Mouse (Mus musculus): Measurements from ENCODE around the gene Trip11.
A peak's percentile ranks its signal among the peaks of the same experiment; 100 is the strongest.

Trip11 gene

DNA sequence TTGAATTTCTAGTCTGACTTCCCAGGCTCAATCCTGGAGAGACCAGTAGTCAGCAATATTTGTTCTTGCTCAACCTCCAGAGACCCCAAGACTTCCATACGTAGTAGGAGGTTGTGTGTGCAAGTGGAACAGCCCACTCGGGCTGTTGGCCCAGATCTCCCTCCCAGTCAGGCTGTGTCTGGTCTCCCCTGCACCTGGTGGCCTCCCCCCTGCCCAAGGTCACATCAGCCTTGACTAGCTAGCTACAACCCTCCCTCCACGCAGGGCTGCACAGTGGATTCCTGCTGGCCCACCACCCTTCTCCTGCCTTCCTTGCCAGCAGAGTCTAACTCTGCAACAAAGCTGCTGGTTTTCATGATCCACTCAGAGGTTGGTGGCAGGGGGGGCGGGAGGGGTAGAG lies 81.8 kb downstream of the Trip11 start:
- ATAC-seq (ENCODE audit: insufficient number of reproducible peaks, low FRiP score, low TSS enrichment): no peak

DNA sequence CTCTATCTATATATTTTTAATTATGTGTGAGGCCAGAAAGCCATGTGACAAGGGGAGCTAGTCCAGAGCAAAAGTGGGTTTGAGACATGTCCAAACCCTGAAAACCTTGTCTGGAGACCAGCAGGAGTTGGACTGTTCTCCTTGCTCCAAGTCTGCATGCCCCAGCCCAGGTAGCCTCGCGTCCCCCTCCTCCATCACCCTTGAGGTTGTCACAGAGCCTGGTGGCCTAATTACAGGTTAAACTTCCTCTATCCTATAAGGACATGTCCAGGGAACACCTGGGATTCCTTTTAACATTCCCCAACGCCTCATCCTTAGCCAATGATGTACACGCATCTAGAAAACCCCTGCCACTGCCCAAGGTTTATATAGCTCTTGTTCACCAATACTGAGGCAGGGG lies 89.9 kb downstream of the Trip11 start:
- no peak for ATAC-seq (ENCODE audit: insufficient number of reproducible peaks, low FRiP score, low TSS enrichment)

GRCm38 (mm10) chr12:101821596-101821995 lies 91.5 kb downstream of the Trip11 start:
- no peak for ATAC-seq (ENCODE audit: insufficient number of reproducible peaks, low FRiP score, low TSS enrichment)

GRCm38 (mm10) chr12:101819570-101819969 lies 93.5 kb downstream of the Trip11 start:
- no peak for ATAC-seq (ENCODE audit: insufficient number of reproducible peaks, low FRiP score, low TSS enrichment)

- no peak for ATAC-seq (ENCODE audit: insufficient number of reproducible peaks, low FRiP score, low TSS enrichment)
These were observed 94.3 kb downstream of the Trip11 start, which contains the start of gene Fbln5 for GRCm38 (mm10) chr12:101818608-101819370. Gene Fbln5 (minus strand): TSS chr12:101819055.

GRCm38 (mm10) chr12:101818246-101818607 lies 94.8 kb downstream of the Trip11 start:
- ATAC-seq (ENCODE audit: insufficient number of reproducible peaks, low FRiP score, low TSS enrichment): no peak

DNA sequence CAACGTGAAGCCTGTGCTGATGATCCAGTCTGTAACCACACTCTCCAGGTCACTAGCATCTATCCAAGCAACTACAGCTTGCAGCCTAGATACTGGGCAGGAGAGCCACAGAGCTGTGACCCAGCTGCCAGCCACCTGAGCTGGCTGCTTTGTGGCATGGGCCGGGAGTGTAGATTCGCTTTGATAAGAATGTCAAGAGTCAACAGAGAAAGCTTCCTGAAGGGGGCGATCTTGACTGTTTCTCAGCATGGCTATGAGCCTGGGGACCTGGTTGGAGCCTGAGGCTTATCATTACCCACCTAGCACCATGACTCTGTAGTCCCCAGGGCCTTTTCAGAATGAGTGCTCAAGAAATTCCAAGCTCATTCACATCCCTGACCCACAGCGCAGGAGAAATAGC lies 96.3 kb downstream of the Trip11 start:
- no peak for ATAC-seq (ENCODE audit: insufficient number of reproducible peaks, low FRiP score, low TSS enrichment)

DNA sequence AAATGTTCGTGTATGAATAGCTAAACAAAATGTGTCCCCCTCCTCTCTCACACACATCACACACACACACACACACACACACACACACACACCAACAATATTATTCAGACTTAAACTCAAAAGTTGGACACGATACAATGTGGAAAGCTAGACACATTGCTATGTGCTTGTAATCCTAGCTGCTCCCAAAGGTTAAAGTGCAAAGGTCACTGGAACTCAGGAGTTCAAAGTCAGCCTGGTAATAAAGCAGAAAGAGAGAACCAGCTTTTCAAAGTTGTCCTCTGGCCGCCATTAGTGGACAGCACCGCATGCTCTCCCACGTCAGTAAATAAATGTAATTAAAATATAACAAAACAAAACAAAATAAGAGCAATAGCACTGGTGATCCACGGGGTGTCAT lies 97.3 kb downstream of the Trip11 start:
- no peak for ATAC-seq (ENCODE audit: insufficient number of reproducible peaks, low FRiP score, low TSS enrichment)

- peak; percentile 71; the same call in 1 of the 2 replicates for ATAC-seq (ENCODE audit: insufficient number of reproducible peaks, low FRiP score, low TSS enrichment)
These were observed 98.6 kb downstream of the Trip11 start for GRCm38 (mm10) chr12:101814423-101814822.

DNA sequence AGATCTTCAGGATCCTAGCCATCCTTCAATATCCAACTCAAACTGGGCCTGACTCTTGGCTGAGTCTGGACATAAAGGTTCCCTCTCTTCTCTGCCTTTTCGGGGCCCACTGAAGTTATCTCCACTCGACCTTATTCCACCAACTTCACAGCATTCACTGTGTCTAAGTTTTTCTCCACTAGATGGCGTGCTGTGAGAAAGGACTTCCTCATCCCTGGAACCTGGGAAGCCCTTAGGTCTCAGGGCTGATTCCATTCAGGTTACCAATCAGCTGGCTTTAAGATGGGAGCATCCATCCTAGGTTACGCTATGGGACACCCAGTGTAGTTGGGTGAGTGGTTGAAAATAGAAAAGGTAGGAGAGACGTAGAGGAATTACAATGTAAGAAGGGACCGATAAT lies 101.9 kb downstream of the Trip11 start:
- ATAC-seq (ENCODE audit: insufficient number of reproducible peaks, low FRiP score, low TSS enrichment): no peak

DNA sequence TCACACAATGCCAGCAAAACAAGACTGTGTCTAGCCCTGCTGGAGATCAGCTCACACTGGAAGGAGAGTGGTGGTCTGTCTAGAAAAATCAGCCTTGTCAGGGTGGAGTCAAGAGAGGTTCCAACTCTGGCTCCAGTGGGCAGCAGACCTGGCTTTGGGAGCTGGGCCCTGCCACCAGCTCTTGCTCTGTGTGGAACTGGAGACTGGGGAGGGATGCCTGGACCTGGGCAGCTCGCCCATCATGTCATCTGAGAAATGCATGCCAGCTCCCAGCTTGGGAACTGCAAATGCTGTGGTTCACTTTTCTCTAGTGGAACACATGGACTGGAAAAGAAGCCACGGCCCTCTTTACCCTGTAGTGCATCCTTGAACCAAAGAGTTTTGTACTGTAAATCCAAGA lies 102.6 kb downstream of the Trip11 start:
- peak; percentile 67 for ATAC-seq (ENCODE audit: insufficient number of reproducible peaks, low FRiP score, low TSS enrichment)

- no peak for ATAC-seq (ENCODE audit: insufficient number of reproducible peaks, low FRiP score, low TSS enrichment)
These were observed 105.7 kb downstream of the Trip11 start for GRCm38 (mm10) chr12:101807400-101807799.

DNA sequence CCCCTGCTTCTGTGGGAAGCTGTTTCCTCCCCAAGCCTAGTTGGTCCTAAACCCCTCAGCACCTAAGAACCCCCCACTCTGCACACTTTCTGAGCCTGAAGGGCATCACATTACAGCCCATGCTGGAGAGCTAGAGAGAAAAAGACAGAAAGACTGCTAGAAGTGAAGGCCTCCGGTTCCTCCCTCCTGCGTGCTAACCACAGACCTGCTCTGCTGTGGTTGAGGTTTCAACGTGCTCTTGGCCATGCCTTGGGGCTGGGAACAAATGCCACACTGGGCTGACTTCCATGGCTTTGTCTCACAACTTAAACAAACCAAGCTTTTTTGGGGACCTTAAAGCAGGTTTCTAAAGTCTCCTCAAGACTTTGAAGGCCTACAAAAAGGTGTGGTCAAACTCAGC lies 110.6 kb downstream of the Trip11 start:
- no peak for ATAC-seq (ENCODE audit: insufficient number of reproducible peaks, low FRiP score, low TSS enrichment)

- ATAC-seq (ENCODE audit: insufficient number of reproducible peaks, low FRiP score, low TSS enrichment): no peak
These were observed 111.3 kb downstream of the Trip11 start for GRCm38 (mm10) chr12:101801744-101802143.

DNA sequence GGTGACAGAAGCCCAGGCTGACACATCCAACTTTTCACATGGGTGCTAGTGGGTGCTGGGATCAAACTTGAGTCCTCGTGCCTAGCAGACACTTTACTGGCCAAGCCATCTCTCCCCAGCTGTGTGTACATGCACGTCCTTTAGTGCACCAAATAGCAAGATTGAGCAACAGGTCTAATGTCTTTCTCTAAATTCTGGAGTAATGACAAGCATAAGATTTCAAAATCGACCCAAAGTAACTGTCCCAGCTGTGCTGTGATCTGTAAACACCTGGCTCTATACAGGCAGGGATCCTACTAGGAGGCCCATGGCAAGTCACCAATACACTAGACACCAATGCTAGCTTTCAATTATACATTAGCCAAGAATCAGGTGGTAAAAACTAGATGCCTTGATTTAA lies 112.0 kb downstream of the Trip11 start:
- no peak for ATAC-seq (ENCODE audit: insufficient number of reproducible peaks, low FRiP score, low TSS enrichment)

GRCm38 (mm10) chr12:101798189-101798922 lies 114.7 kb downstream of the Trip11 start:
- no peak for ATAC-seq (ENCODE audit: insufficient number of reproducible peaks, low FRiP score, low TSS enrichment)

- no peak for ATAC-seq (ENCODE audit: insufficient number of reproducible peaks, low FRiP score, low TSS enrichment)
These were observed 118.6 kb downstream of the Trip11 start for GRCm38 (mm10) chr12:101794458-101794857.

GRCm38 (mm10) chr12:101793221-101793621 lies 119.8 kb downstream of the Trip11 start:
- no peak for ATAC-seq (ENCODE audit: insufficient number of reproducible peaks, low FRiP score, low TSS enrichment)

DNA sequence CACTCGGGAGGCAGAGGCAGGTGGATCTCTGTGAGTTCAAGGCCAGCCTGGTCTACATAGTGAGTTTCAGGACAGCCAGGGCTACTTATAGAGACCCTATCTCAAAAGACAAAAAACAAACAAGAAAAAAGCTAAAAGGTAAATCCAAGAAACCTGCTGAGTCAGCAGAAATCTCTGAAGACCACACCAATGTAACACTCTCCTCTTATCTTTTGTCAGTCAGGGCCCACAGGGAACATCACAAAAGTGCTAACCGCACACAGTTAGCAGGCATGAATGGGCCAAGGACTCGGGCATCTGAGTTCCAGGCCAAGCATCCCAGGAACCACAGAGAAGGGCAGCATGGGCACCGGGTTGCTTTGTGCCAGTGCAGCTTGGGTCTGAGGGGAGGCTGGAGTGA lies 120.4 kb downstream of the Trip11 start:
- ATAC-seq (ENCODE audit: insufficient number of reproducible peaks, low FRiP score, low TSS enrichment): no peak

DNA sequence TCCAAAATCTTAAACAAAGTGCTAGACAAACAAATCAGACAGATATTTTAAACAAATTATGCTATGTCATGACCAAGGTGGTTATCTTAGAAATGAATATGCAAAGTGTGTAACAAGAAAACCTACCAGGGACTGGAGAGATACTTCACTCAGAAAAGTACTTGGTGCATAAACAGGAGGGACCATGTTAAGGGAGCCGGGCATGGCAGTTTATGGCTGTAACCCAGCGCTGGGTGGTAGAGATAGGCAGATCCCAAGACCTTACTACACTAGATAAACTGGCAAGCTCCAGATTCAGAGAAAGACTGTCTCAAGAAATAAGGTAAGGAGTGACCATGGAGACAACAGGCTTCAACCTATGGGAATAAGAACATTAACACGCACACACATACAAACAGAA lies 123.3 kb downstream of the Trip11 start:
- no peak for ATAC-seq (ENCODE audit: insufficient number of reproducible peaks, low FRiP score, low TSS enrichment)

DNA sequence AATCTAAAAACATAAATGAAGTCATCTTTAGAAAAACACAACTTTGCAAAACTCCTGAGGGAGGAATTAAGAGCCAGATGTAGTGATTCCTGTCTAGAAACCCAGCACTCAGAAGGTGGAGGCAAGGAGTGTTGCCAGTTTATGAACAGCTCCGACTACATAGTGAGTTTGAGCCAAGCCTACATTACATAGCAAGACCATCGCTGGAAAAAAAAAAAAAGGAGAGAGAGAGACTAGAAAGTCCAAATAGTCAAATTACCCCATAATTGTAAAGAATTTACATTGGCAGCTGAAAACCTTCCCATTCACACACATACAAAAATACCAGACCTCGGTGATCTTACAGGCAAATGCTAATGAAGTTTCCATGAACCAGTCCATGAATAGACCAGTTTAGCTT lies 123.8 kb downstream of the Trip11 start:
- no peak for ATAC-seq (ENCODE audit: insufficient number of reproducible peaks, low FRiP score, low TSS enrichment)
